Mouse (Mus musculus) frontal cortex, adult 2 months (tissue): ENCODE measurements around the gene Hbs1l. TPM values are rescaled to one million over a fixed set of nuclear protein-coding genes. Genes with fewer than 3 reads are reported as not detected.

ENCODE experiments used
- DNase-seq, 2 experiments: peaks; one replicate each; pipeline ENCODE4 v3.0.0; 2022; ENCODE audit warnings: low spot score in 1 of 2; ENCODE audit errors: extremely low spot score in 1 of 2
- polyA plus RNA-seq: library from polyadenylated mRNA; depleted of rRNA; stranded (reverse); fragments of >200 nt; gene quantifications from 2 replicates; pipeline ENCODE4 v1.2.3, GENCODE M21; 2012; rRNA removed

Hbs1l gene
- 47.7 and 49.8 TPM in 2 replicates for polyA plus RNA-seq

DNA sequence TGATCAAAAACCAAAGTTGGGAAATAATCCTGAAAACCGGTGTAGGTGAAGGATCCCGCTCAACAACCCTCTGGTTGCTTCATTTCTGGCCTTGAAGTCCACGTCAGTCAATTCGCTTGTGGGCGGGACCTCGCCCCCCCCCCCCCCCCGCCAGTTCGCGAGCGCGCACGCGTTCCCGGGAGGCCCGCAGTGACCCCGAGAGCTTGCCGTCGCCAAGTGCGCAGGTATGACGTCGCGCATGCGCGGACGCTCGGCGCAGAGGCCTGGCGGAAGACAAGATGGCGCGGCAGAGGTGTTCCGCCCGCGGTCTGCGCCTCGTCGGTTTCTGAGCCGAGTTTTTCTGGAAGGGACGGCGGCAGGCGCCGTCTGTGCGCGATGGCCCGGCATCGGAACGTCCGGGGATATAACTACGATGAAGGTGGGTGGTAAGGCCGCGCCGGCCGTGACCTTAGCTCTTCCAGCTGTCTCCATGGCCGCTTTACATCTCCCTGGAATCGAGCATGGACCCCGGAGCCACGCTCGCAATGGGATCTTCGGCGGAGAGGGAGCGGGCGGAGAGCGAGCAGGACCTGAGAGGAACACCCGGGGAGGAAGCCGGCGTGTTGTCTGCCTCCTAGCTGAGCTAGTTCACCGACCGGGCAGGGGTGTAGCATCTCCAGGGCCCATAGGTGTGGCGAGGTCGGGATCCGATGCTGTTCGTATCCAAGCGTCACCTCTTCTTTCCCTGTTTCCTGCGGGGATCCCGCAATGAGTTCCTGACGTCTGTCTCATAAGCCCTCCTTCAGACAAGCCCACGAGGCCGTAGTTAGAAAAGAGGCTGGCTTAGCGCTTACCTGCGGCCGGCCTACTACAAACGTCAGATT lies at the start of gene Hbs1l:
Hbs1l (plus strand) TSS at position 221 of the 863 bp plus-strand sequence.
- peak; percentile 72 to 91 for DNase-seq

DNA sequence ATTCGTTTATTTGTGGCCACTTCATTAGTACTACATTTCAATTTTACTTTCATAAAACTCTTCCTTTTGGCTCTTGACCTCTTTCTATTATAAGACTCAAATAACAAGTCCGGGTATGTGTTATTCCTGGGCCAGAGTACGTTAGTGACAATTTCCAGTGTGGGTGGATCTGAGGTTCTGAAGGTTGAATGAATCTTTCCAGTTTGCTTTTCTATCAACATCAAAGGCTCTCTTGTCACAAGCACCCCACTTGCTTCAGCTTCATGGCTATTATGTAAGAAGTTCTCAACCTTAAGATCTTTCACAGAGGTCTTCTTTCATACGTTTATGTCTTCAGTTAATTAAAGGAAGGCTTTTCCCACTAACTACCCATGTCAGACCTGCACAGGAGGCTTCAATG lies 47.2 kb upstream of the Hbs1l start:
- no peak for DNase-seq

DNA sequence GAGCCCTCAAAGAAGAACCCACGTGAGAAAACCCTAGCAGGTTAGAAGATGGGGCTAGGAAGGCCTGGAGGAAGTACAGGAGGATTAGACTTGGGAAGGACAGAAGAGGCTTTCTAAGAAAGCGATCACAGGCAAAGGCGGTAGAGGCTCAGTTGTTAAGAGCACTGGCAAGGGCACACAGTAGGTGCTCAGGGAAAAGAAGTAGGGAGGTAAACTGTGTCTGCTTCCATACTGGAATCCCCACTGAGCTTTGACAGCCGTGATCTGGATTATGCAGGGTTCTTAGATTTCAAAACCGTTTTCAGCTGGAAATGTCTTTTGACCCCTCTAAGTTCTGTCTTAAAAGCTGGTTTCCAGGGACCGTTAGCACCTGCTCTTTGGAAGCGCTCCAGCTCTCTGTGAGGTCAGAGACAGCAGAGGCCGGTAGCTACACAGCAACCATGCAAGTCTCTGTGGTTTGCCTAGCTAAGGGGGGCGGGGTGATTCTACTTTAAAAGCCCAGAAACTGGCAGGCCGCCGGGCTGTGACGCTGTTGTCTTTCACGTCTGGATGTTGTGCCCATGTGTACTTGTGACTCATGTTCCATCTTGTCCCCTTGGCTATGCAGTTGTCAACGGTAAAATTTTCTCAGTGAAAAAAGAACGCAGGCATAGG lies 43.8 kb upstream of the Hbs1l start:
- DNase-seq = peak in 1 of 2 experiments; percentile 55

DNA sequence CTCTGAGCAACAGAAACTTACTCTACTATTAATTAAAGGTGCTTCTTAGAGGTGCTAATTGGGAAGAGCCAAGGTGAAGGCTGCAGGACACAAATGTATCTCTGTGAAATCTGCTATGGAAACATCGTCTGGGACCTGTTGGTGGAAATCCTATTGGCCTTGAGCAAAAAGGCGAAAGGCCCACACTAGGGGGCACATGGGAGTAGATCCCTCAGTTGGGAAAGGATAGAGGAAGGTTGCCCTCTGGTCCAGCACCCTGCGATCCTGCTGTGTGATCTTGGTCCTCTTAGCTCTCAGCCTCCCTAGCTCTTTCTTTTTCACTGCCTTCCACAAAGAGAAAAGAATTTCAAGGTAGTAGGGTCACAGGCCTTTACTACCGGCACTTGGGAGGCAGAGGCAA lies 43.0 kb upstream of the Hbs1l start:
- no peak for DNase-seq

DNA sequence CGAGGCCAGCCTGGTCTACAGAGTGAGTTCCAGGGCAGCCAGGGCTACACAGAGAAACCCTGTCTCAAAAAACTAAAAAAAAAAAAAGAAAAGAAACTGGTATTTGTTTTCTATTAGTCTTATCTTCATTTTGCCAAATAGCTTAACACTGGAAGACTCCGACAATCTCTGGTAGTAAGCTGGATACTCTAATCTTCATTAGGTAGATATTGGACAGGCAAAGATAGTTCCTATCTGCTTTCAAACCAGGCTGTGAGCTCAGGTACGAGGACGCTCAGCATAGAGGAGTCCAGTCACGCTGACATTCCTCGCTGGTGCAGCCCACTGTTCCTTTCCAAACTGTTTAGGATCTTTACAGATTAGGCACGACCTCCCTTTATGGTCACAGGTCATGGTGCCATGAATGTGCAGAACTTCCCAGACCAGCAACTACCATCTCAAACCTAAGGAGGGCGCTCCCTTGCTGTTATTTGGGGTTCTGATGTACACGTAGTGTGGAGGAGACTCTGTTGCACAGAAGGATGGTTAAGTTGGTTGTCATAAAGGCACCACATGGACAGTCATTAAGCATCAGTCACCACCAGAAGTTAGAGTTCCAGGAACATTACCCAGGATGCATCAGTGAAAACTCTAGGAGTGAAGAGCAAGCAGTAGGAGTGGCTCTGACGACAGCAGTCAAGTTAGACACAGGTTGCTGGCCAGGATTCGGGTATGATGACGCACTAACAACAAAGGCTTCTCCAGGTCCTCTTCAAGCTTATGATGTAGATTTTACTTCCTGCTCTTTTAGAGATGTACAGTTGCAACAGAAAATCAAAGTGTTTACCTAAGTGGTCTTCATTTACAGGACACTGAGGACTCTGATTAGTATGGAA lies 41.3 kb upstream of the Hbs1l start:
- DNase-seq = no peak

DNA sequence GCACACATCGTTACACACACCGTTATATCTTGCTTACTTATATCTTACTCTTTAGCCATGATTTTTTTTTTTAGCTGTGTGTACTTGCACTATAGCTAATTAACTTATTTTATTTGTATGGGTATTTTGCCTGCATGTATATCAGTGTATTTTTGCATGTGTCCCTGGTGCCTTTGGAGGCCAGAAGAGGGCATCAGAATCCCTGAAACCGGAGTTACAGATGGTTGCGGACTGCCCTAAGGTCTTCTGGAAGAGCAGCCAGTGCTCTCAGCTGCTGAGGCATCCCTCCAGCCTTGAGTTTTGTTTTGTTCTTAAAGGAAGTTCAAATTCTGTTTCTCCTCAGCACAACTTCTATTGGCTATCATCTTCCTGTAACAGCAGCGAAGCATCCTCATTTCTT lies 38.5 kb upstream of the Hbs1l start:
- no peak for DNase-seq

DNA sequence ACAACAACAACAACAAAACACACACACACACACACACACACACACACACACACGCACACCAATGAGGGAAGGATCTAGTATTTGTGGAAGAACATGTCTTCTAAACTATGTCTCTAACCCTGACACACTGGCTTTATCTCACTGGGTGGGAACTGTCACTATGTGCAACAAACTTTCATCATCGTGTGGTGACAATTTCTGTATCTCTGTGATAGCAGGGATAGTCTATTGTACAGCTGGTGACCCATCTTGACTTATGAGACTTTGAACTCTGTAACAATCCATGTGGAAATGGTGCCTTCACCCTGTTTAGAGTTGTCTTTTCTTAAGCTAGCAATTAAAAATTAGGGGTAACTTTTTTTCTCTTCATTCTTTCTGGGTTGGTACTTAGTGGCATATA lies 36.1 kb upstream of the Hbs1l start:
- DNase-seq = no peak

DNA sequence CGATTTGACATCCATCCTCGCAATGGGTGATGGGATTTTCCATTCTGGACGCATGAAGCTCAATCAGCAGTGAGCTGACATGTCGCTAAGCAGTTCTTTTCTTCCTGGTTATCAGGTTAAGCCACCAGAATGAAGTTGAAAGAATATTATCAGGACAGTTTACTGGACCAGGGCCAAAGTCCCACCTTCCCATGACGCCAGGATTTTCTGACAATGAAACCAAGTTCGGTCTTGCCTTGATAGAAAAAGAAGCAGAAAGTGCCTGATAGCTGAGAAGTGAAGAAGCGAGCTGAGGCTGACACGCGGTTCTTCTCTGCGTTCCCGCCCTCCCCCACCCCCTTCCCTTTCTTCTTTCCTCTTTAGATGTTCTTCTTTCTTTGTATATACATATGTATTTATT lies 30.6 kb upstream of the Hbs1l start:
- DNase-seq = no peak

DNA sequence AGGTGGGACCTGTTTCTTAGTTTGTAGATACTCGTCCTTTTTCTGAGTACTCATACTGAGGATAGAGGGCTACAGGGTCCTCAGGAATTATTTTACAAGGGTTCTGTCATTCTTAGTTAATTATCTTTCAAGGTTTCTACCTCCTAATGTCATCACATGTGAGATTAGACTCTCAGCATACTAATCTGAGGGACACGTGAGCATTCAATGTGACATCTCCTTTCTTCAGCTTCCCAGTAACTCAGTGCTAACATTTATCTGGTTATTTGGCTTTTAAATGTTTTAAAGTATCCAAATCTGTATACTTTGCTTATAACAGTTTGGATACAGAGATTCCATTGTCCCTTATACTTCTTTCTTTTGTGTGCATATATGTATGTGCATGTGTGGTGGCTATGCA lies 28.3 kb upstream of the Hbs1l start:
- DNase-seq = no peak

DNA sequence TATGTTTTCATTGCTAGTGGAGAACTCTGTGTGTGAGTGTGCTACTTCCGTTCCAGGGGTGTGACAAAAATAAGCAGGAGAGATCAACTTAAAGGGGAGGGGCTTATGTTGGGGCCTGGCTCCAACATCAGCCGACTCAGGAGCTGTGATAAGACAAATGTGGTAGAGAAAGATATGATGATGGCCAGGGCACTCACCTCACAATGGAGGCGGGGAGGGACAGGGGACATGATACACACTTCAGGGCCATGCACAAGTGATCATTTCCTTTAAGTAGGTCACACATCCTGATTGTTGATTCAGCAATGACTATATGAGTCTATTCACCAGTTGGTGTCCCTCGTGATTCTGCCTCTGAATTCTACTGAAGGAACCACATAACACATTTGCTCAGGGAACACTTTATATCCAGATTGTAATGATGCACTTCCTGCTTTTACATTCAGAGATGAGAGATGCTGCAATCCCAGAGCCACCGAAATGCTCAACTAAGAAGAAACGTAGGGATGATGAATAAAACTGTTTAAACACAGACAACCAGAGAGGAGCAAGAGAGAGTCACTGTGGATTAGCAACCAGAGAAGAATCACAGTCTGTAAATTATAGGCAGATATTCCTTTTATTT lies 26.9 kb upstream of the Hbs1l start:
- DNase-seq = no peak

DNA sequence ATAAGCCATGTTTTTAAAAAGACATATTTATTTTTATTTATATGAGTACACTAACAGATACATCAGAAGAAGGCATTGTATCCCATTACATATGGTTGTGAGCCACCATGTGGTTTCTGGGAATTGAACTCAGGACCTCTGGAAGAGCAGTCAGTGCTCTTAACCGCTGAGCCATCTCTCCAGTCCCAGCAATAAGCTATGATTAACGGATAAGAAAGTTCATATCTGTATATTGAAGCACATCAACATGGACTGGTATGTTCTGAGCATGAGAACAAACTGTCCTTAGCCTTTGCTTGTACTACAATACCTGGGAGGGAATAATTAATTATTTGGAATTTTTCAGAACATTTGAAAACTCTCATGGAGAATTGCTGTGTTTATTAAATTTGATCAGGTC lies 25.9 kb upstream of the Hbs1l start:
- no peak for DNase-seq

DNA sequence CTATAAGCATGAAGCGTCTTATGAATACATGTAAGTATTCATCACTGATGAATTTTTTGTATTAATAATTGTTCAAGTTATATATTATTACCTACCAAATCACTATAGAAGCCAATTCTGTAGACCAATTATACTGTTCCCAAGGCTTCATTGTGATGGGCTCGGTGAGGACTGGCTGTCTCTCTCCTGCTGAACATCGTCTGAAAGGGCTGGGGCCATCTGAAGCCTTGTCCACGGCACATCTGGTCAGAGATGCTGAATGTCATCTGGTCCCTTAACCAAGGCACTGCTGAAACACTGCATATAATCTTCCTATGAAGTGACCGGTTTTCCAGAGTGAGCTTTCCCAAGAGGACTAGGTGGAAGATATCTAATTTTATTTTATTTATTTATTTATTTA lies 24.9 kb upstream of the Hbs1l start:
- no peak for DNase-seq

DNA sequence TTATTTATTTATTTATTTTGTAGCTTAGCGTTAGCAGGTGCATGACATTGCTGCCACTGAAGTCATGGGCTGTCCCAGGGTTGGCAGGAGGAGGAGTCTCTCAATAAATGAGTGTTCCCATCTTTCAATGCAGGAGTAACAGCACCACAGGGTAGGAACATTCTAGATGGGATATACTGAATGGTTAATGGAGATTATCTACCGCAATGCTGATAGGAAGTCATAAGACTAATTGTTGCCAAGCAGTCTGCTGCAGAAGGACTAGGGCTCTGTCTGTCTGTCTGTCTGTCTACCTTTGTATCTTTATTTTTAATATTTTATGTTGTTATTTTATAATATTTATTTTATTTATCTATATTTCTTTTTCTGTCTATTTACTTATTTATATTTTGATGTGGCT lies 24.5 kb upstream of the Hbs1l start:
- no peak for DNase-seq

DNA sequence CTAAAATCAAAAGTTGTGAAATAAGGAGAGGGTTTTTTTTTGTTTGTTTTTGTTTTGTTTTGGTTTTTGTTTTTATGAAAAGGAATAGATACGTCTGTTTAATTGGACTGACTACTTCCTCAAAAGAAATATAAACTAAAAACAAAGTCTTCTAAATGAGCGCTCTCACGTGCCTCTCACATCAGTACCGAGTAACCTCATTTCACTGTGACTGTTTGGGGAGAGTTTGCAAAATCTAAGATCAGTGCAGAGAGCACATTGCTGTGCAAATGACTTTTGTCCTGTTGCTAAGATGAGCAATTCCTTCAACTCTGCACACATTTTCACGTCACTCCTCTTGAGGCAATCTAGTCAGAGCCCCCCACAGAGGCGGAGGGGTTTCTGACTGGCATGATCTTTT lies 24.0 kb upstream of the Hbs1l start:
- DNase-seq = no peak

DNA sequence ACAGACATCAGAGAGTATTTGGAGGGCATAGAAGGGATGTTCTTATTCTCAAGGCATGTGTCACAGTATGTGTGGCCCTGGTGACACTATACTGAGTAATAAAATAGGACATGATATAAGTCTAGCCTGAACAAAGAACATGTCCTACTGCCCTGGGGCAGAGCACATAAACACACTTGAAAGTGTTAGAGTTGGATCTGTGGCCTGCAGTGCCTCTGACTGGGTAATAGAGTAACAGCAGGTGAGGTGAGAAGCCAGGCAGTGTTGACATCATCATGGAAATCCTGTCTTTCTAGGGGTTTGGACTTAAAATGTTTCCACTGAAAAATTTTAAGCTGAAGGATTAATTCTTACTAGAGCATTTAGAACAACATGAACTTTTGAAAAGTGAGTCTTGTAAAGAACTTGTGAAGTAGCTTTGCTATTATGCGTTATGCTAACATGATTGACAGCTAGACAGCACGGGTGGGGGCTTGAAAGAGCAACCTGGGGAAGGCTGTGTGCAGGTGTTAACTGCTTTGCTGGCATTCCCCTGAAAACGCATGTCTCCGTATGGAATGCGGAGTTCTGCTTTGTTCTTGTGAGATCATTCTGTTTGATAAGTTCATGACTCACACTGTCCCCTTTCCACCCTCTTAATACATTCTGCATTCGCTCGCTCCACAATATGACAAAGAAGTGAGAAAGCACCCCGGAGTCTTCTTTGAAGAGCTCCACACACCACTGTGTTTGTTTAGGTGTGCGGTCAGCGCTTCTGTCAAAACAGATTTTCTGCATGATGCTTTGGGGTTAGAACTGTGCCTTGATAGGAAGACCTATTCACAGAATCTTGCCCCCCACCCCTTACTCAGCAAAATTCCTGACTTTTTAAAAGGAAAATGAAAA lies 8.3 kb upstream of the Hbs1l start:
- no peak for DNase-seq

DNA sequence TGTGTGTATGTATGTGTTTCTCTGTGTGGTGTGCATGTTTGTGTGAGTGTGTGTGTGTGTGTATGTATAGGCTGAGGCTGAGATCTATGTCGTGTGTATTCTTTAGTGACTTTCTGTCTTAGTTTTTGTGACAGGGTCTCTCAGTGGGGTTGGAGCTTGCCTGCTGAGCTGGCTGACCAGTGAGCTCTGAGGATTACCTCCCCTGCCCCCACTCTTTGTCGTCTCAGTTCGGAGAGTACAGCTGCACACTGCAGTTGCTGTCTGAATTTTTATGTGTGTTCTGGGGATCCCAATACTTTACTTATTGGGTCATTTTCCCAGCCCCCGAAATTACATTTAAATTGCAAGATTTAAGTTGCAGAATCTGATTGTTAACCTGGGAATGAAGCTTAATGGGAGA lies 4.6 kb upstream of the Hbs1l start:
- DNase-seq = no peak

DNA sequence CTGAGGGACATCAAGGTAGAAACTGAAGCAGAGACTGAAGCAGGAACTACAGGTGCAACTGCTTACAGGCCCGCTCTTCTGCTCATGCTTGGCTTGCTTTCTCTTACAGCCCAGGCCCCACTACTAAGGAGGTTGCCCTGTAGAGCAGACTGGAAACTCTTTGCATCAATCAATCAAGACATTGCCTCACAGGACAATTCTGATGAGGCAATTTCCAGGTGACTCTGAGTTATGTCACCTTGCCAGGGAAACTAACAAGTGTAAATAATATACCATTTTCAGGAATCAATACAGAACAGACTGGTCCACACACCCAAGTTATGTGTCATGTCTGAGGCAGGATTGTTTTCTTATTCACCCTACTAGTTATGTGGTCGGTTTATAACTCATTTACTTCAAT lies 1.6 kb upstream of the Hbs1l start:
- DNase-seq = no peak

DNA sequence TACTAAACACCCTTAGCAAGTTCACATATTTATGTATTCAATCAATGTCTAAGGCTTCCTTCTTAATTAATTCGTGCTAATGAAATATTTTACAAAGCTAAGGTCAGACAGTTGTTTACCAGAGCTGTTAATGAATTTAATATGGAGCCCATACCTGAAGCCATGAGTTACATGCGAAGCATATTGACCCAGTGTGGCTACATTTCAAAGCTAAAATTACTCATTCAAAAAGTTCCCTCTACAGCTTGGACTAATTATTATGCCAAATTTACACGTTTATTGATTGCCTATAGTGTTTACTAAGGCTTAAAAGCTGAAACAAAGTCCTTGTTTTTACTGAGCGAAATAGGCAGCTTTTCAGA lies 401 bp upstream of the Hbs1l start:
- no peak for DNase-seq

DNA sequence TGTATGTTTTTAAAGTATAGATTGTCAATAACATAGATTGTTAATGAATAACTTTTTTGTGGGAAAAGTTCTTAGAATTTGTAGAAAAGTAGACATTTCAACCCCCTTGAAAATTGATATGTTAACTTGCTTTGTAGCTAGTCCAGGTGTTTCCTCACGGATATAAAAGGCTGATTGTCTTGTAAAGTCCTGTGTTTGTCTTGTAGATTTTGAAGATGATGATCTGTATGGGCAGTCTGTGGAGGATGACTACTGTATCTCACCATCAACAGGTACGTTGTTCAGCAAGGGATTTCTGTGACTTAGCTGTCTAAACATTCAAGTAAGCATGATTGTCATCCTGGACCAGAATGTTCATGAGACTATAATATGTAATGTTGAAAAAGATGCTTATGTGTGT lies 3.2 kb downstream of the Hbs1l start:
- DNase-seq = no peak

DNA sequence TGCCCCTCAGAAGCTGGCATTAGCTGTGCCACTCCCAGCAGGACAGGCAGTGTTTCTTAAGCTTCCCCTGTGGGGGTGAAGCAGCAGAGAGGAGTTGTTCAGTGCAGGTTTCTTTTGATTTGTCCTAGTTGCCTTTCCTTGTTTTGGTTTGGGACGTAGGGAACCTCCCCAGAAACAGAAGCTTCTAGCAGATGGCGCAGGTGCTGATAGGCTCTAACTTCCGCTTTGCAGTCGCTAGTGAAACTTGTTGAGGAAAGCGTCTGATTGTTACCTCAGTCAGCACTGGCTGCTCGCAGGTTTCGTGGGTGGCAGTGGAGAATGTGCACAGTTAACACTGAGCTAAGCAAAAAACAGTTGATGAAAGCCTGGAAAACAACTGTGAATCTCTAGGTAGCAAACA lies 6.0 kb downstream of the Hbs1l start:
- DNase-seq = peak in 1 of 2 experiments; percentile 28
